Mouse (Mus musculus): ENCODE data around the gene Ppef1.
"Not testable (repeated sequence)": the region's sequence is repeated elsewhere in the genome, so short reads cannot be mapped to it uniquely, and the experiment has no call there.

The Ppef1 gene

GRCm38 (mm10) chrX:160735650-160736049, at the start of gene Ppef1:
Ppef1 (minus strand) TSS chrX:160735765.
- DNase-seq, result no peak

- DNase-seq, result no peak
These were observed 46.7 kb upstream of the Ppef1 start for GRCm38 (mm10) chrX:160782276-160782675.

GRCm38 (mm10) chrX:160773033-160773432, 37.5 kb upstream of the Ppef1 start:
- DNase-seq, result peak; percentile 44

- DNase-seq, result not testable (repeated sequence)
These were observed 34.1 kb upstream of the Ppef1 start for GRCm38 (mm10) chrX:160769622-160770021.

- DNase-seq, result no peak
These were observed 32.1 kb upstream of the Ppef1 start, which contains the start of gene Rs1 for GRCm38 (mm10) chrX:160767713-160768112. Rs1 (plus strand) TSS chrX:160768013.

GRCm38 (mm10) chrX:160766233-160766616, 30.7 kb upstream of the Ppef1 start:
- DNase-seq, result peak; percentile 51

GRCm38 (mm10) chrX:160765389-160766232, 30.0 kb upstream of the Ppef1 start:
- DNase-seq, result peak; percentile 89

- no peak for DNase-seq
These were observed 15.2 kb upstream of the Ppef1 start for GRCm38 (mm10) chrX:160750808-160751207.

GRCm38 (mm10) chrX:160748653-160749052, 13.1 kb upstream of the Ppef1 start:
- no peak for DNase-seq

GRCm38 (mm10) chrX:160745399-160745798, 9.8 kb upstream of the Ppef1 start:
- DNase-seq, result no peak

GRCm38 (mm10) chrX:160699171-160699570, 36.4 kb downstream of the Ppef1 start:
- DNase-seq, result no peak

- peak; percentile 14 for DNase-seq
These were observed 44.0 kb downstream of the Ppef1 start for GRCm38 (mm10) chrX:160691559-160691958.

GRCm38 (mm10) chrX:160690094-160690493, 45.5 kb downstream of the Ppef1 start:
- no peak for DNase-seq

GRCm38 (mm10) chrX:160669992-160670391, 65.6 kb downstream of the Ppef1 start:
- peak; percentile 13 for DNase-seq

- DNase-seq, result no peak
These were observed 124.5 kb downstream of the Ppef1 start for GRCm38 (mm10) chrX:160610882-160611644.

GRCm38 (mm10) chrX:160610482-160610881, 125.1 kb downstream of the Ppef1 start:
- DNase-seq, result no peak

- no peak for DNase-seq
These were observed 125.7 kb downstream of the Ppef1 start for GRCm38 (mm10) chrX:160609849-160610248.

- peak; percentile 61 for DNase-seq
These were observed 131.5 kb downstream of the Ppef1 start for GRCm38 (mm10) chrX:160603981-160604541.

- no peak for DNase-seq
These were observed 132.2 kb downstream of the Ppef1 start for GRCm38 (mm10) chrX:160603316-160603715.

- DNase-seq, result no peak
These were observed 132.8 kb downstream of the Ppef1 start for GRCm38 (mm10) chrX:160602770-160603169.

- no peak for DNase-seq
These were observed 134.5 kb downstream of the Ppef1 start for GRCm38 (mm10) chrX:160601053-160601452.

GRCm38 (mm10) chrX:160598562-160599458, 136.8 kb downstream of the Ppef1 start:
- DNase-seq, result peak; percentile 45

Measured in right cerebral cortex, adult 18-20 months (tissue).